Mouse (Mus musculus) erythroblast, embryonic 14.5 days (primary cell): Measurements from ENCODE around the gene Ube2j2.

ENCODE experiments used
- GATA1 ChIP-seq: IDR thresholded peaks from 2 replicates; pipeline ENCODE4 v1.6.1; 2012; ENCODE audit warnings: low read length, inconsistent platforms, mixed read lengths
- TAL1 ChIP-seq: IDR thresholded peaks from 3 replicates; pipeline ENCODE4 v1.6.1; 2012; ENCODE audit warnings: low read length, inconsistent platforms, mixed read lengths

DNA sequence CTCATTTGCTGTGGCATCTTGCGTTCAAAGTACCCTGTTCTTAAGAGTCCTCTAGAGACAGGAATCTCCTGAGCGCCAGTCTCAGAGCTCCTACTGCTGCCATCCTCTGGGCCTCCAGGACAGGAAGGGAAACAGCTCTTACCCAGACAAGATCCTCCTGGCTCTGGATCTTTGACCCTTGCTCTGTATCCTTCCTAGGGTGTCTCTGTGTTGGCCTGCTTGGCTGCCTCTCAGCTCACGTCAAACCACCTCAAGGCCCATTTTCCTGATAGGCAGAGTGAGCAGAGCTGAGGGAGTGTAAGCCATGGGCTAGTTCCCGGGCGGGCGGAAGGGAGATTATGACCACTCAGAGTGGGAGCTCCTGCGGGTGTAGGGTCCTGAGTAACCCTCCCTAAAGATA is 19.5 kb downstream of the Ube2j2 start:
- TF ChIP-seq TAL1, result no peak
- TF ChIP-seq GATA1, result no peak
